Mouse (Mus musculus) midbrain, embryonic 13.5 days (tissue): ENCODE data around the gene Apold1. TPM values are rescaled to one million over a fixed set of nuclear protein-coding genes. Genes with fewer than 3 reads are reported as not detected.

Source experiments
- ATAC-seq: fragments of 200-750 bp; cut with Nextera tagmentation; 2 replicates; pipeline ENCODE4 v1.8.0; 2017; ENCODE audit warnings: mild to moderate bottlenecking, moderate TSS enrichment, moderate library complexity
- H3K27ac ChIP-seq: fragments of 300-500 bp; sonication (generic); 2 replicates; pipeline ENCODE4 v1.5.1; 2015; ENCODE audit warnings: inconsistent platforms, mild to moderate bottlenecking, moderate library complexity
- H3K27me3 ChIP-seq: fragments of 300-500 bp; sonication (generic); 2 replicates; pipeline ENCODE4 v1.6.1; 2015; ENCODE audit warnings: mild to moderate bottlenecking, inconsistent platforms
- H3K36me3 ChIP-seq: fragments of 300-500 bp; sonication (generic); 2 replicates; pipeline ENCODE4 v1.6.1; 2015; ENCODE audit warnings: mild to moderate bottlenecking, inconsistent platforms
- H3K4me1 ChIP-seq: fragments of 300-500 bp; sonication (generic); replicated peaks from 2 replicates; pipeline ENCODE4 v1.6.1; 2015; ENCODE audit warnings: inconsistent platforms
- H3K4me2 ChIP-seq: fragments of 300-500 bp; sonication (generic); replicated peaks from 2 replicates; pipeline ENCODE4 v1.6.1; 2015; ENCODE audit warnings: moderate library complexity, mild to moderate bottlenecking, inconsistent platforms
- H3K4me3 ChIP-seq: fragments of 300-500 bp; sonication (generic); replicated peaks from 2 replicates; pipeline ENCODE4 v1.5.1; 2015; ENCODE audit warnings: mild to moderate bottlenecking, inconsistent platforms
- H3K9ac ChIP-seq: fragments of 300-500 bp; sonication (generic); replicated peaks from 2 replicates; pipeline ENCODE4 v1.6.1; 2015; ENCODE audit warnings: mild to moderate bottlenecking, inconsistent platforms
- H3K9me3 ChIP-seq: fragments of 300-500 bp; sonication (generic); 2 replicates; pipeline ENCODE4 v1.6.1; 2016; ENCODE audit warnings: mild to moderate bottlenecking, inconsistent platforms
- WGBS: fragments of 180-500 bp; shearing (Covaris S2); methylation state at CpG from one replicate; pipeline ENCODE4 v1.1.7; 2015; 5-methylcytosine and 5-hydroxymethylcytosine counted together
- polyA plus RNA-seq: library from polyadenylated mRNA; unstranded; fragments of >200 nt; fragmentation: Nextera tagmentation; extraction: Ambion mirVana; gene quantifications from 2 replicates; pipeline ENCODE4 v1.2.1, GENCODE M21; 2015

Apold1 gene
- polyA plus RNA-seq, 1 experiment from 2014 or later: 3.7 TPM

DNA sequence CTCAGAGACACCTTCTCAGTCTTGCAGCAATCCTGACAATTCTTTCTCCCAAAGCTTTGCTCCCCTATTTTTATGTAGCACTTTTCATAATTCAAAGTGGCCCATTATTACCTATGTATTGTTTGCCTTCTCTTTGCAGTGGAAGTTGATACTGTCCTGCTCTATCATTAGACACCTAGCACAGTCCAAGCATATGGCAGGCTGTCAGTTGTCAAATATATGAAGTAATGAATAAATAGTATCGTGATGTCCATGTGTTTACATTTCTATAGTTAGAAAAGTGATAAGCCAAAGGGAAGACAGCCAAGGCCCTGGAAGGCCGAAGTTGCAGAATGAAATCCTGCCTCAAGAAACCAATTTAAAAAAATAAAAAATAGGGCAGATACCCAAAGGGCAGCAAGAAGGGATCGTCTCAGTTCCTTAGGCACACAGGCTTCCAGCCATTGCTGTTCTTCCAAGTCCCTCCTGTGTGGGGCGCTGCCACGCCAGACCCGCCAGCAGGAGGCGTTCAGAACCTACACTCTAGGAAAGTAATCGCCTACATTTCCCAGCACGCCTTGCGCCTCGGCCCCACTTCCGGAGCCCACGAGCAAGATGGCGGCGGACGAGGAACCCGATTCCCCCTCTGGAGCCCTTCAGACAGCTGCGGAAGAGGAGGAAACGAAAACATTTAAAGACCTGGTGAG lies 29.7 kb downstream of the Apold1 start, which contains the start of gene Ddx47:
TSS of gene Ddx47 (plus strand) at position 565 of the 686 bp plus-strand sequence.
- peak within 1 kb of the TSS; percentile 75 for H3K9ac ChIP-seq
- ATAC-seq: peak; percentile 93
- H3K4me3 ChIP-seq: peak within 1 kb of the TSS; percentile 63
- no peaks in the 10 kb centered on the region for H3K9me3 ChIP-seq
- peaks cover 28% of the 10 kb centered on the region for H3K36me3 ChIP-seq
- no peaks in the 10 kb centered on the region for H3K27me3 ChIP-seq
- H3K4me2 ChIP-seq: peak within 1 kb of the TSS; percentile 90
- no peak within 1 kb of the TSS for H3K27ac ChIP-seq
- peaks cover 8% of the 10 kb centered on the region for H3K4me1 ChIP-seq
- WGBS: 7% methylated on average over 19 of the region's 19 CpGs

DNA sequence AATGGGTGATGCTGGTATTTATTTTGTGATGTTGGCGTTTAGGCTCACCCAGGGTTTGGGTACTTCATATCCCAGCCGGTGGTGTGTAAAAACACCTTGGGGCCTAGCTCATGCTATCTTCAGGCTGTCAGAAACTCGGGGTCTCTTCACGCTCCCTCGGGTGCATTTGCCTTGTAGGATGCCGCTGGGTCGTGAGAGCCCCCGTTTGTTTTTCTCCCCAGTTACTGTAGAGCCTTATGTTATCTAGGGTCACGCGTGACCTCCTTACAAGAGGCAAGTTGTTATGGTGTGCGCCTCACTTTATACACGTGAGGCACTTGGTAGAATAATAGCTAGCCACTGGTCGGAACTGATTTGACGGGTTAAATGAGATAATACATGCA lies 30.2 kb downstream of the Apold1 start:
- Histone ChIP-seq H3K27me3 (no peaks in the 10 kb centered on the region), H3K9me3 (no peaks in the 10 kb centered on the region), H3K27ac (no peak overlapping the region), H3K36me3 (peaks cover 33% of the 10 kb centered on the region), H3K4me1 (peaks cover 8% of the 10 kb centered on the region), H3K4me3 (peak overlapping the region; percentile 63), H3K9ac (peak overlapping the region; percentile 75), H3K4me2 (peak overlapping the region; percentile 90)
- 1% methylated on average over 14 of the region's 14 CpGs for WGBS
- peak; percentile 82; the same call in 1 of the 2 replicates for ATAC-seq

DNA sequence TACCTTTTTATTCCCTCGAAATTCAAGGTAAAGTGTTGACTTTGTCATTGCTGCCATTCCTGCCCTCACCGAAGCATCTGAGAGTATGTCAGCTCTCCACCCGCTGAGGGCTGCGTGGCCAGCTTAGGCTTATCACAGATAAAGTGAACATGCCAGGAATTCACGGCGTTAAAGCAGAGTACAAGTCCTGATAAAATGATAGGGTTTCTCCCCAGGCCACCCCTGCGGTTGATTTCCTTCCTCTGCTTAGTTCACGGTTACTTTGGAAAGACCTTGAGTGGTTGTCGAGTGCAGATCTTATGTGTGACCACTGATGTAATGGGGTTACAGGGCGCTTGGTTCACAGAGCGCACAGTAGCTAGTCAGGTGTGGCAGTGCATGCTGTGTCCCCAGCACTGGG lies 35.7 kb downstream of the Apold1 start:
- WGBS: 94% methylated on average over 11 of the region's 11 CpGs
- Histone ChIP-seq H3K4me2 (no peak overlapping the region), H3K4me1 (peaks cover 4% of the 10 kb centered on the region), H3K36me3 (peaks cover 87% of the 10 kb centered on the region), H3K9ac (no peak overlapping the region), H3K27me3 (no peaks in the 10 kb centered on the region), H3K4me3 (no peak overlapping the region), H3K9me3 (no peaks in the 10 kb centered on the region), H3K27ac (no peak overlapping the region)
- no peak for ATAC-seq

DNA sequence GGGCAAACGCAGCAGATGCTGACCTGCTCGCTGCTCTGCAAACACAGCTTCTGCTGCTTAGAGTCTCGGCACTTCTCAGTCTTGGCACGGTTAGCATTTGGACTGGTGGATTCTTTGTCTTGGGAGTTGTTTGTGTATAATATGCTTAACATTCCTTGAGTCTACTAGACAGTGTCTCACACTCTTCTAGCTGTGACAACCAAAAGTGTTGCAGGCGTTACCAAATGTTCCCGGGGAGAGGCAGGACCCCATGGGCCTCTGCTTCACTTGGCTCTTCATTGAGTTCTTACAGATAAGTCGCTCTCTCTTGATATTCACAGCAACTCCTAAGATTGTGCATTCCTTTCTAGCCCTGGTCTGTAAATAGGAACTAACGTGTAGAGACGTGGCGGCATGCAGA lies 38.0 kb downstream of the Apold1 start:
- H3K27ac ChIP-seq: no peak overlapping the region
- 87% methylated on average over 10 of the region's 10 CpGs for WGBS
- no peaks in the 10 kb centered on the region for H3K4me1 ChIP-seq
- H3K4me3 ChIP-seq: no peak overlapping the region
- no peak for ATAC-seq
- no peak overlapping the region for H3K9ac ChIP-seq
- H3K36me3 ChIP-seq: peaks cover 98% of the 10 kb centered on the region
- no peaks in the 10 kb centered on the region for H3K27me3 ChIP-seq
- no peaks in the 10 kb centered on the region for H3K9me3 ChIP-seq
- no peak overlapping the region for H3K4me2 ChIP-seq

DNA sequence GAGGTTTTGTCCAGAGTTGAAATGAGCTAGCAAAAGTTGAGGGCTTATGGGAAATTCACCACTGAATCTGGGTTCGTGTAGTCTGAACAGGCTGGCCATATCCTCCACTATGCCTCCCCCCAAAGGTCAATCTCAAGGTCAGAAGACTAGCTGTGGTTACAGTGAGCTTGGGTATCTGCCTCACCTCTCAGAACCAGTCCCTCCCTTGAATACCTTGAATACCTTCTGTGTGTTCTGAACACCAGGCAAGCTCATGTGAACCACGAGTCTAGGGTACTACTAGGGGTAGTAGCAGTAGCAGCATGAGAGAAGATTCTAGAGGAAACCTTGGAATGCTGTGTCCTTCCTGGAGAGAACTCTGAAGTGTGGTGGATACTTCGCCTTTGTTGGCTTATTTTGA lies 40.1 kb downstream of the Apold1 start:
- Histone ChIP-seq H3K27me3 (no peaks in the 10 kb centered on the region), H3K9ac (no peak overlapping the region), H3K4me3 (no peak overlapping the region), H3K4me2 (no peak overlapping the region), H3K27ac (no peak overlapping the region), H3K4me1 (no peaks in the 10 kb centered on the region), H3K9me3 (no peaks in the 10 kb centered on the region), H3K36me3 (peaks cover 88% of the 10 kb centered on the region)
- WGBS: 90% methylated on average over 3 of the region's 3 CpGs
- no peak for ATAC-seq

DNA sequence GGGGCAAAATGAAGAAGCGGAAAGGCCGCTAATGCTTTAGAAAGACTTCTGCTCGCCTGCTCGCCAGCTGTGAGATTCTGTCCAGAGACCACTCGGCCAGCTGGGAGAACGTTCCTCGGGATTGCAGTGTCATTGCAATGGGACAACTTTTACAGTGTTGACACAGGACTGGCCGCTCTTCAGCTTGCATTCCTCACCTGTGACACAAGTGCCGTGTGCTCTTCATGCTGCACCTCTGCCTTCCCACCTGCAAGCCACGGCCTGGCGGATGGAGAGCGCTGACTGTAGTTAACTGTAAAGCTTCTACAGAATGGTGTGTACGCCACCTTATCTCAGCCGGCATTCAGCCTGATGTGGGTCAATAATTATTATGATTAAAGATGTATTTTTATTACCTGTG lies 41.9 kb downstream of the Apold1 start:
- no peaks in the 10 kb centered on the region for H3K27me3 ChIP-seq
- H3K36me3 ChIP-seq: peaks cover 71% of the 10 kb centered on the region
- H3K4me3 ChIP-seq: no peak overlapping the region
- no peak overlapping the region for H3K4me2 ChIP-seq
- WGBS: 96% methylated on average over 14 of the region's 14 CpGs
- H3K4me1 ChIP-seq: no peaks in the 10 kb centered on the region
- H3K9ac ChIP-seq: no peak overlapping the region
- no peaks in the 10 kb centered on the region for H3K9me3 ChIP-seq
- no peak overlapping the region for H3K27ac ChIP-seq
- ATAC-seq: no peak

DNA sequence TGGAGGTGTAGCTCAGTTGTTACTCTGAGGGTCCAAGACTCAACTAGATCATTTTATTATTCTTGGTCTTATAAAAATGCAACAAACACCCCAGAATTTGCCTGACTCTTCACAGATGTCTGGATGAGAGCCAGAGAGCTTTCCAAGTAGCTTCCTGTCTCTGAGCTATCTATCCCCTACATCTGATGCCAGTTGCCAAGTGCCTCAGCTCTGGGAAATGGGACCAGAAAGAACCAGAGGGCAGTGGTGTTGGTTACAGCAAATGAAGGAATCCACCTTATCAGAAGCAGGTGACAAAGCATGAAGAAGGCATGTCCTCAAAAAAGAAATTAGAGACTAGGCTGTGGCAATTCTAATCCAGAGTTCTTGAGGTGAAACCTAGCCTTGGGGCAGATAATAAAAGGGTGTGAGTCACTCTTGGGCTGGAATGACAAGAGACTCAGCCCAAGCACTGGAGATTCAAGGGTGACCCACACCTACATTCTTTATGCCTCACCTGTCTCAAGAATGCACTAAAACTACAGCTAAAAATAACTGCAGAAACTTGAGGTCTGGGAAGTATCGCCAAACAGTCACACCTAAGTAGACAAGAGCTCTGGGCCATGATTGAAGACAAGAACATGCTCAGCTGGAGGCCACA lies 43.4 kb downstream of the Apold1 start:
- Histone ChIP-seq H3K27ac (no peak overlapping the region), H3K4me1 (no peaks in the 10 kb centered on the region), H3K9me3 (no peaks in the 10 kb centered on the region), H3K27me3 (no peaks in the 10 kb centered on the region), H3K36me3 (peaks cover 55% of the 10 kb centered on the region), H3K4me2 (no peak overlapping the region), H3K4me3 (no peak overlapping the region), H3K9ac (no peak overlapping the region)
- no peak for ATAC-seq
- WGBS: 90% methylated on average over 1 of the region's 1 CpGs

DNA sequence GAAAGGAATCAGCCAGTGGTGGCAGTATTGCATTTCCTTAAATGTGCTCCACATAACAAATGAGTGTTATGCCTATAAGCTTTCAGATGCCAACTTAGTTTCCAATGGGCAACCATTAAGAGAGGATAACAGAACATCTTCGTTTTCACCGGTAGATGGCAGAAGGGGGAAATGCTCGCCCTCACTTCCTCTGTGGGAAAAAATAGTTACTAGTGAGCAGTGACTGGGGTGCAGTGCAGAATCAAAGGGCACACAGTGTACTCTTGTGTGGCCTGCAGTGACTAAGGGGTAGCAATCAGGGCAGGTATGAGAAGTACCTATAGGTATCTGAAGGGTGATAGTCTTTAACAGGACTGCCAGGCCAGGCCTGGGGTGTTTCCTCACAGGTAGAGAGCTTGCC lies 44.7 kb downstream of the Apold1 start:
- 13% methylated on average over 3 of the region's 3 CpGs for WGBS
- peak; percentile 66; the same call in 1 of the 2 replicates for ATAC-seq
- no peaks in the 10 kb centered on the region for H3K9me3 ChIP-seq
- no peaks in the 10 kb centered on the region for H3K27me3 ChIP-seq
- H3K9ac ChIP-seq: no peak overlapping the region
- H3K4me3 ChIP-seq: no peak overlapping the region
- peaks cover 42% of the 10 kb centered on the region for H3K36me3 ChIP-seq
- no peak overlapping the region for H3K27ac ChIP-seq
- no peaks in the 10 kb centered on the region for H3K4me1 ChIP-seq
- H3K4me2 ChIP-seq: no peak overlapping the region

DNA sequence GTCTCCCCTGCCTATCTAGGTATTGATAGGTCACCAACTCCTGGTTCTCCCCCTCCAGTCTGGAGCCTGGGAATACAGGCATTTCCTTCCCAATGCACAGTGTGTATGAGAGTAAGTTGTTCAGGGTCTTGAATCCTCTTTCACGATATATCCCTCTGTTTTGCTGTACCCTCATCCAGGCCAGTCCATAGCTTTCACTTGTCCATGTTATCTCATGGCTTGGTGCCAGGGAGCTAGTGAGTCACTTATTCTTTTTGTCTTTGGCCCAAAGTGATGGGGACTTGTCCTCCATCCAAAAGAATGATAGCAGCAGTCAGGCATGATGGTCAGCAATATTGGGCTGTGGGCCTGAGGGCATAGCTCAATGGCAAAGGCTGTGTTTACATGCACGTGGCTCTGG lies 45.2 kb downstream of the Apold1 start:
- WGBS: 90% methylated on average over 2 of the region's 2 CpGs

DNA sequence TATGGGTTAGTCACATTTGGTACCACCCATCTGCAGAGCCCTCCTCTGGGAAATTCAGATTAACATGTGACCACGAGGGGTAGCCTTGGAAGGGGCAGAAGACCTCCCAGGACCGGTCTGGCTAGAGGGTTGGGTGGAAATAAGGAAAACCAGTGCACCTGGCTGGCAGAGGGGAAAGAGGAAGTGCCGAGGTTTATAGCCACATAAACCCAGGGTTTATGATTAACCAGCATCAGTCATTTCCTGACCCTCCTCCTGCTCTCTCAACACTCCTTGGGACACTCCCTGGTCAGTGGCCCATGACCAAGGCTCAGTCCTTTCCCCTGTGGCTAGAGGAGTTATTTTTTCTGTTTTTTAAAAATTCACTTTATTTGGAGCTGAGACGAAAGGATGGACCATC lies 47.7 kb downstream of the Apold1 start:
- H3K27me3 ChIP-seq: no peaks in the 10 kb centered on the region
- no peaks in the 10 kb centered on the region for H3K9me3 ChIP-seq
- no peaks in the 10 kb centered on the region for H3K4me1 ChIP-seq
- no peak overlapping the region for H3K27ac ChIP-seq
- ATAC-seq: no peak
- WGBS: 76% methylated on average over 4 of the region's 4 CpGs
- peaks cover 13% of the 10 kb centered on the region for H3K36me3 ChIP-seq
- H3K4me3 ChIP-seq: no peak overlapping the region
- H3K9ac ChIP-seq: no peak overlapping the region
- H3K4me2 ChIP-seq: no peak overlapping the region

More for the DNA sequence above, 45.2 kb downstream of the Apold1 start:
- ATAC-seq: peak; percentile 40; the same call in 1 of the 2 replicates
- Histone ChIP-seq H3K4me2 (no peak overlapping the region), H3K4me3 (no peak overlapping the region), H3K9ac (no peak overlapping the region), H3K4me1 (no peaks in the 10 kb centered on the region), H3K27ac (no peak overlapping the region), H3K9me3 (no peaks in the 10 kb centered on the region), H3K36me3 (peaks cover 37% of the 10 kb centered on the region), H3K27me3 (no peaks in the 10 kb centered on the region)
